Mouse (Mus musculus) lung, embryonic 16.5 days (tissue): ENCODE measurements around the gene Maml1. TPM values are rescaled to one million over a fixed set of nuclear protein-coding genes. Genes with fewer than 3 reads are reported as not detected.

Experiments
- ATAC-seq: fragments of 200-750 bp; cut with Nextera tagmentation; 2 replicates; pipeline ENCODE4 v1.8.0; 2017; ENCODE audit warnings: low read depth, mild to moderate bottlenecking, moderate library complexity
- H3K27ac ChIP-seq: fragments of 300-500 bp; sonication (generic); 2 replicates; pipeline ENCODE4 v1.5.1; 2014; ENCODE audit warnings: mild to moderate bottlenecking, control low read depth, low read length
- H3K27me3 ChIP-seq: fragments of 300-500 bp; sonication (generic); 2 replicates; pipeline ENCODE4 v1.6.1; 2014; ENCODE audit warnings: low read depth, low read length, mixed read lengths; ENCODE audit not compliant: control insufficient read depth, insufficient read depth
- H3K36me3 ChIP-seq: fragments of 300-500 bp; sonication (generic); 2 replicates; pipeline ENCODE4 v1.6.1; 2014; ENCODE audit warnings: low read length; ENCODE audit not compliant: control insufficient read depth, insufficient read depth
- H3K4me1 ChIP-seq: fragments of 300-500 bp; sonication (generic); replicated peaks from 2 replicates; pipeline ENCODE4 v1.6.1; 2014; ENCODE audit warnings: low read length, mixed read lengths; ENCODE audit not compliant: control insufficient read depth, insufficient read depth
- H3K4me2 ChIP-seq: fragments of 300-500 bp; sonication (generic); 2 replicates; pipeline ENCODE4 v1.6.1; 2014; ENCODE audit warnings: low read depth, low read length, control low read depth
- H3K4me3 ChIP-seq: fragments of 300-500 bp; sonication (generic); 2 replicates; pipeline ENCODE4 v1.5.1; 2014; ENCODE audit warnings: mild to moderate bottlenecking, low read length, control low read depth
- H3K9ac ChIP-seq: fragments of 300-500 bp; sonication (generic); 2 replicates; pipeline ENCODE4 v1.6.1; 2014; ENCODE audit warnings: low read length, control low read depth
- H3K9me3 ChIP-seq: fragments of 300-500 bp; sonication (generic); 2 replicates; pipeline ENCODE4 v1.6.1; 2016; ENCODE audit warnings: low read length; ENCODE audit not compliant: control insufficient read depth
- WGBS: fragments of 180-500 bp; shearing (Covaris S2); extraction: QIAGEN DNeasy Blood & Tissue Kit; methylation state at CpG from one replicate; pipeline ENCODE4 v1.1.7; 2014; 5-methylcytosine and 5-hydroxymethylcytosine counted together
- polyA plus RNA-seq: library from polyadenylated mRNA; unstranded; fragments of >200 nt; fragmentation: Nextera tagmentation; extraction: Ambion mirVana; gene quantifications from 2 replicates; pipeline ENCODE4 v1.2.1, GENCODE M21; 2015

The Maml1 gene
- polyA plus RNA-seq, 1 experiment from 2014 or later: 5.2 TPM

DNA sequence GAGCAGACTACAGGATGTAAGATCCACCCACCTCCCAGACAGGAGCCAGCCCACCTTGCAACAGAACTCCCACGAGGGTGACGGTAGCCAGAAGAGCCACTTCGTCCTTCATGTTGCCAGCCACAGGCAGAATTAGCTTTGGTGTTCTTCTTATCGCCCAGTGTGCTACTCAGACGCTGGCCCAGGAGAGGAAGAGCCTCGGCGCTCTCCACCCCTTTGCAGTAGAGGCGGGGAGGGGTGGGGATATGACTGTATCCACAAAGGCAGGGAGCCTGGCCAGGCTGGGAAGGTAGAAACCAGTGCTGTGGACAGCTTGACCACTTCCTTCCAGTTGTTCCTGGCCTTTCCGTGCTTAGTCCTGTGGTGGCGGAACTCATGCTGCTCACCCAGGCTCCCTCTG is 53.8 kb downstream of the Maml1 start, which contains the start of gene Ltc4s:
Gene Ltc4s (minus strand): TSS at position 293 of the 400 bp plus-strand sequence.
- WGBS: 34% methylated on average over 10 of the region's 10 CpGs
- Histone ChIP-seq H3K4me3 (peak within 1 kb of the TSS; percentile 68), H3K4me1 (peaks cover 10% of the 10 kb centered on the region), H3K9me3 (no peaks in the 10 kb centered on the region), H3K27ac (no peak within 1 kb of the TSS), H3K9ac (peak within 1 kb of the TSS; percentile 65; the same call in 1 of the 2 replicates), H3K36me3 (peaks cover 10% of the 10 kb centered on the region), H3K27me3 (peaks cover 4% of the 10 kb centered on the region; the same call in 1 of the 2 replicates), H3K4me2 (peak within 1 kb of the TSS; percentile 97)
- ATAC-seq: no peak

DNA sequence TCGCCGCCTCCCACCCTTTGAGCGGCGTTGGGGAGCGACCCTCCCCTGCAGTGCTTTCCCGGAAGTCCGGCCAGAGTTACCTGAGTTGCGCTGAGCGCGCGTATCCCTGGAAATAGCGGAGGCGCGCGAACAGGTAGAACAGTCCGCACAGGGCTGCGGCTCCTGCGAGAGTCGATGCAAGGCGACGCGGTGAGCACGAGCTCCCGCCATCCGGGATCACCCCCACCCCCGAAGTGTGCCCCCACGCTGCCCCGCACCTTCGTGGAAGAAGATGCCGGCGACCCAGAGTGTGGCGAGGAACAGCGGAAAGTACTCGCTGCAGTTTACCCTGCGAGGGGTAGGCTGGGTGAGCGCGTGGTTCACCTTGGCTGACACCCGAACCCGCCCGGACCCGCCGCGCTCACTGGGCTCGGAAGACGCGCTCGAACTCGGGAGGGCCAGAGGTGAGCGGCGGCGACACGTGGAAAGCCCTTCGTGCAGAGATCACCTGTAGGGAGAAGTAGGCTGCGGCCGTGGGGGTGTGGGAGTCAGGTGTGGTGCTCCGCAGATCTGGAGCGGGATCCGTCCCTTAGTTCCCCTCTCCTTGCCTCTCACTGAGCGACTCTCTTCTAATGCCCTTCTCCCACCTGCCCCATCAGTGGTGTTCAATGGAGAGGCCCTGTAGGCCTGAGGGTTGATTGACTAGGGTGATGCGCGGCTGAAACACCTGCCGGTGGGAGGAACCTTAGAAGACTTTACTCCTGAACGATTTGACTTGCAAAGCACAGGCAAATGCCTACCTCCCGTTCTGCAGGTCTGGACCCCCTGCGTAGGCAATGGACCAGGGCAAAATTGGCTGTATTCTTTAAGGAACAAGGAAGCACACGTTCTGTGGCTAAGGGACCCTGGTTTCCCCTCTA is 54.9 kb downstream of the Maml1 start:
- Histone ChIP-seq H3K4me1 (peaks cover 10% of the 10 kb centered on the region), H3K4me2 (peak overlapping the region; percentile 97), H3K36me3 (peaks cover 18% of the 10 kb centered on the region), H3K4me3 (peak overlapping the region; percentile 68), H3K9ac (peak overlapping the region; percentile 65), H3K9me3 (no peaks in the 10 kb centered on the region), H3K27me3 (peaks cover 4% of the 10 kb centered on the region; the same call in 1 of the 2 replicates), H3K27ac (no peak overlapping the region)
- peak; percentile 26 for ATAC-seq
- WGBS: 3% methylated on average over 63 of the region's 66 CpGs

DNA sequence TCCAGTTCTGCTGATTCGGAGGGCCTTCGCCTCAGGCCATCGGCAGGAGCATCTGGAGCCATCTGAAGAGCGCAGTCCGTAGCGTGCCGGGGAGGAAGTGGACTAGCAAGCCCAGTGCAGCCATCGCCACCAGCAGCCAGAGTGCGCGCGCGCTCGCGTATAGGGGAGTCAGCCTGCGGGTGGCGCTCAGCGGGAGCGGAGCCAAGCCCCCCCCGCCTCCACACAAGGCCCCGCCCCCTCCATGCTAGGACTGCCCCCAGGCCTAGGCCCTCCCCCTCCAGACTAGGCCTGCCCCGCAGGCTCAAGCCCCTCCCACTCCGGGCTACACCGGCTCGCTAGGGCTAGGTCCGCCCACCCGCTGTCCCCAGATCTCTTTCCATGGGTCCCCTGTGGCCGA is 55.6 kb downstream of the Maml1 start:
- H3K9ac ChIP-seq: peak overlapping the region; percentile 68
- peaks cover 24% of the 10 kb centered on the region for H3K36me3 ChIP-seq
- H3K4me3 ChIP-seq: peak overlapping the region; percentile 68
- peak overlapping the region; percentile 97 for H3K4me2 ChIP-seq
- WGBS: 1% methylated on average over 20 of the region's 27 CpGs
- H3K27ac ChIP-seq: no peak overlapping the region
- H3K9me3 ChIP-seq: no peaks in the 10 kb centered on the region
- peaks cover 4% of the 10 kb centered on the region; the same call in 1 of the 2 replicates for H3K27me3 ChIP-seq
- H3K4me1 ChIP-seq: peaks cover 10% of the 10 kb centered on the region
- ATAC-seq: peak; percentile 96

DNA sequence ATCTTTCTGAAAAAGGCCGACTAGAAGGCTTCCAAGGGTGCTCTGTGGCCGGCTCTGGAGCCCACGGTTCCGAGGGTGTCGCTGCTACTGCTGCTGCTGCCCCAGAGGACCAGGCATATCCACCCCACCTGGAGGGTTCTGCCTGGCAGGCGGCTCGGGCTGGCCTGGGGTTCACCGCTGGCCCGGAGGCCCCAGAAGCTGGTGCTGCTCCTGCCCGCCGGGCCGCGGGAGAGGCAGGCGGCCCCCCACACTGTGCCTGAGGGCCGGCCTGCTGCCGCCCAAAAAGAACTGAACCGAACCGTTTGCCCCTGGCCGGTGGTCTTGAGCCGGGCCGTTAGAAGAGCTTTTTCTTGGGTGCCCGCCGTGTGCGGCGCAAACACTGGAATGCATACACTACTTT is 57.5 kb downstream of the Maml1 start:
- H3K4me1 ChIP-seq: peaks cover 18% of the 10 kb centered on the region
- no peak overlapping the region for H3K27ac ChIP-seq
- peaks cover 4% of the 10 kb centered on the region; the same call in 1 of the 2 replicates for H3K27me3 ChIP-seq
- H3K4me3 ChIP-seq: no peak overlapping the region
- no peak overlapping the region for H3K9ac ChIP-seq
- no peak for ATAC-seq
- no peaks in the 10 kb centered on the region for H3K9me3 ChIP-seq
- H3K36me3 ChIP-seq: peaks cover 24% of the 10 kb centered on the region
- WGBS: 90% methylated on average over 25 of the region's 25 CpGs
- no peak overlapping the region for H3K4me2 ChIP-seq

DNA sequence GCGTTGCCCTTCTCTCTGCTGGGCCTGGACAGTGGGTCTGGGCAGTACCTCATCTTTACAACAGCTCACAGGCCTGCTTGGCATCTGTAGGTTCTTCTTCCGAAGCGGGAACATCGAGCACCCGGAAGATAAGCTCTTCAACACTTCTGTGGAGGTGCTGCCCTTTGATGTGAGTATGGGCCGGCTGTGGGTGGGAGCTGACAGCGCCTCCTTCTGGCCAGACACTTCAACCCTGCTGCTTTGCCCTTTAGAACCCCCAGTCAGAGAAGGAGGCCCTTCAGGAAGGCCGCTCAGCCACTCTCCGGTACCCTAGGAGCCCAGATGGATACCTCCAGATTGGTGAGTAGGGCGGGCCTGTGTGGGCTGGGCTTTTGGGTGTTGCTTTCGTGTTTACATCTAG is 58.1 kb downstream of the Maml1 start:
- Histone ChIP-seq H3K9ac (no peak overlapping the region), H3K36me3 (peaks cover 24% of the 10 kb centered on the region), H3K27ac (no peak overlapping the region), H3K4me2 (no peak overlapping the region), H3K4me1 (peaks cover 21% of the 10 kb centered on the region), H3K4me3 (no peak overlapping the region), H3K9me3 (no peaks in the 10 kb centered on the region), H3K27me3 (peaks cover 4% of the 10 kb centered on the region; the same call in 1 of the 2 replicates)
- whole genome bisulfite sequencing: 83% methylated on average over 11 of the region's 11 CpGs
- no peak for ATAC-seq

DNA sequence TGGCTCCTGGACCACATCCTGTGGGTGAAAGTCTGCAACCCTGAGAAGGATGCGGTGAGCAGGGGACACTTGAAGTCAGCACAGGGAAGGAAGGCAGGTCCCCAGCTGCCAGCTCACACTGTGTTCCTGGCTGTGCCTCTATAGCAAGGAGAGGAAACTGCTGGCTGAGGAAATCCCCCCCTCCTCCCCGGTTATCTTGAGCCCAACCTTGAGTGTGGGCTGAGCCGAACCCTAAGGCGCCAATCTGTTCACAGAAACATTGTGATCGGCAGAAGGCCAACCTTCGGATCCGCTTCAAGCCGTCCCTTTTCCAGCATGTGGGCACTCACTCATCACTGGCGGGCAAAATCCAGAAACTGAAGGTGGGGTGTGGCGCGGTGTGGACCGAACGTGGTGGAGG is 59.1 kb downstream of the Maml1 start:
- Histone ChIP-seq H3K36me3 (peaks cover 24% of the 10 kb centered on the region), H3K9ac (no peak overlapping the region), H3K4me3 (no peak overlapping the region), H3K4me2 (no peak overlapping the region), H3K9me3 (no peaks in the 10 kb centered on the region), H3K27ac (no peak overlapping the region), H3K27me3 (peaks cover 4% of the 10 kb centered on the region; the same call in 1 of the 2 replicates), H3K4me1 (peaks cover 24% of the 10 kb centered on the region)
- 92% methylated on average over 13 of the region's 13 CpGs for WGBS
- ATAC-seq: no peak

DNA sequence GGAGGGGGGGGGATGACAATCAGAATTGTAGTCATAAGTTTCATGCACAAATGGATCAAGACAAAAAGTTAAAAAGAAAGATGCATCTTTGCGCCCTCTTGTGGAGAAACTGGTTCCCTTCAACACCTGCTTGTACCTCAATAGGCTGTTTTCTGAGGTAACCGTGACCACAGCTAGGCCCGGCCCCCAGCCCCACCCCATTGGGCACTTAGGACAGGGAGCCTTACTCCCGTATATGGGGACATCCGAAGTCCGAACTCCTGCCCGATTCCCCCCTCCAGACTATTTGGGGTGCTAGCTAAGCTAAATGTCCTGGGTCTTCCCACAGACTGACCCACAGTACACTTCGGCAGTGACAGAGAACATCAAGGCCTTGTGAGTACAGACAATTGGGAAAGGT is 60.7 kb downstream of the Maml1 start:
- no peak overlapping the region for H3K27ac ChIP-seq
- peak overlapping the region; percentile 30; the same call in 1 of the 2 replicates for H3K4me3 ChIP-seq
- H3K27me3 ChIP-seq: no peaks in the 10 kb centered on the region
- H3K9me3 ChIP-seq: no peaks in the 10 kb centered on the region
- H3K4me1 ChIP-seq: peaks cover 30% of the 10 kb centered on the region
- H3K4me2 ChIP-seq: peak overlapping the region; percentile 48
- peaks cover 24% of the 10 kb centered on the region for H3K36me3 ChIP-seq
- WGBS: 20% methylated on average over 8 of the region's 8 CpGs
- no peak for ATAC-seq
- H3K9ac ChIP-seq: no peak overlapping the region

DNA sequence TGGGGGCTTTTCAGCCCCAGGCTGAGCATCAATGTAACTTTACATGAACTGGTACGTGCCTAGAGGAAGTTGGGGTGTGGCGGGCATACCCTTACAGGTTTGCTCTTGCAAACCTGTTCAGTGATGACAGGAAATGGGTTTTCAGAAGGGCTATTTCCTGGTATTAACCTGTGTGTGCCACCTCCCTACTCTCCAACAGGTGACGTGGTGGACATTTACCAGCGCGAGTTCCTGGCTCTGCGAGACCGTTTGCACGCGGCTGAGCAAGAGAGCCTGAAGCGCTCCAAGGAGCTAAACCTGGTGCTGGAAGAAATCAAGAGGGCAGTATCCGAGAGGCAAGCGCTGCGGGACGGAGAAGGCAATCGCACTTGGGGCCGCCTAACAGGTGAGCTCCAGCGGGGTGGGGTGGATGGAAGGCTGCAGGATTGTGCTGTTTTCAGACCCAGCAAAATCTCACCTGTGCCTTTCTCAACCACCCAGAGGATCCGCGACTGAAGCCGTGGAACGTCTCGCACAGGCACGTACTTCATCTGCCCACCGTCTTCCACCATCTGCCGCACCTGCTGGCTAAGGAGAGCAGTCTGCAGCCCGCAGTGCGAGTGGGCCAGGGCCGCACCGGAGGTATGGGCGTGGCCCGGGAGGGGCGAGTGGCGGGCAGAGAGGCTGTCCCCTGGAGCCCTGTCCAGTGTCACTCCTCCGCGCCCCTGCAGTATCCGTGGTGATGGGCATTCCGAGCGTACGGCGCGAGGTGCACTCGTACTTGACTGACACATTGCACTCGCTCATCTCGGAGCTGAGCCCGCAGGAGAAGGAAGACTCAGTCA is 61.4 kb downstream of the Maml1 start:
- Histone ChIP-seq H3K4me3 (peak overlapping the region; percentile 30), H3K27ac (no peak overlapping the region), H3K4me2 (peak overlapping the region; percentile 48), H3K36me3 (peaks cover 24% of the 10 kb centered on the region), H3K9ac (peak overlapping the region; percentile 35; the same call in 1 of the 2 replicates), H3K9me3 (no peaks in the 10 kb centered on the region), H3K27me3 (no peaks in the 10 kb centered on the region), H3K4me1 (peaks cover 29% of the 10 kb centered on the region)
- peak; percentile 22; the same call in 1 of the 2 replicates for ATAC-seq
- WGBS: 34% methylated on average over 45 of the region's 45 CpGs
